ENCODE assay signal across 13 mouse cellular contexts in genomic region chr13:116941280-116942015, GRCm38 (mm10).
DNase-seq lines count a peak whose midpoint lies in the region; ATAC-seq and TF ChIP-seq lines count a peak whose summit lies in the region.
"Had no signal": no experiment of that assay in that cellular context is flagged by ENCODE, and none has a peak within 500 bp of the region (broad histone marks: within the 10 kb centered on the region; RNA-seq: fewer than 3 reads in every experiment).

No protein-coding gene starts in this region.

- peak overlapping the region; percentile 59 for H3K27ac ChIP-seq in kidney, embryonic 15.5 days
- H3K27ac ChIP-seq in forebrain, embryonic 16.5 days (ENCODE audit: low read length), result no peak overlapping the region
- no peak overlapping the region for H3K27ac ChIP-seq in midbrain, embryonic 16.5 days (ENCODE audit: low read length)
- H3K27ac ChIP-seq: embryonic facial prominence, embryonic 13.5 days; heart, embryonic 10.5 days had no signal

- H3K9ac ChIP-seq in kidney, embryonic 15.5 days, result no peak overlapping the region
- H3K9ac ChIP-seq in forebrain, embryonic 16.5 days (replicated peaks; ENCODE audit: low read depth, low read length), result no peak overlapping the region
- H3K9ac ChIP-seq in midbrain, embryonic 16.5 days (ENCODE audit: low read depth, low read length), result no peak overlapping the region
- H3K9ac ChIP-seq: embryonic facial prominence, embryonic 13.5 days had no signal

- DNase-seq in kidney, postnatal 10 days, result no peak
- peak; percentile 62 for DNase-seq in brain, embryonic 14.5 days (ENCODE audit: low read depth)
- DNase-seq in layer of hippocampus, adult 9-10 months (ENCODE audit: low spot score), result no peak
- DNase-seq in cerebellum, adult 8-10 months, result no peak
- DNase-seq: adrenal gland, postnatal 14 days; lung, adult 18-20 months; thymus, postnatal 14 days had no signal

- H3K4me1 ChIP-seq in kidney, embryonic 15.5 days, result peaks cover 34% of the 10 kb centered on the region
- no peaks in the 10 kb centered on the region for H3K4me1 ChIP-seq in forebrain, embryonic 16.5 days (replicated peaks; ENCODE audit: control insufficient read depth, insufficient read depth, low read length)
- H3K4me1 ChIP-seq in midbrain, embryonic 16.5 days (ENCODE audit: control insufficient read depth, insufficient read depth, low read length), result 0 out of 2 replicates have a peak, but pooled peaks cover 4% of the 10 kb centered on the region

- TF ChIP-seq POLR2A in brain, embryonic 14.5 days (IDR thresholded peaks at IDR 0.05; ENCODE audit: borderline replicate concordance, extremely low read depth, insufficient read depth, insufficient read length, poor library complexity, severe bottlenecking), result no peak

- WGBS in kidney, embryonic 15.5 days, result 33% methylated on average over 13 of the region's 13 CpGs
- 62% methylated on average over 13 of the region's 13 CpGs for WGBS in forebrain, embryonic 16.5 days
- 62% methylated on average over 13 of the region's 13 CpGs for WGBS in midbrain, embryonic 16.5 days

- H3K36me3 ChIP-seq in kidney, embryonic 15.5 days, result no peaks in the 10 kb centered on the region; the same call in 1 of the 2 replicates
- no peaks in the 10 kb centered on the region for H3K36me3 ChIP-seq in forebrain, embryonic 16.5 days (ENCODE audit: control insufficient read depth, insufficient read depth)
- no peaks in the 10 kb centered on the region for H3K36me3 ChIP-seq in midbrain, embryonic 16.5 days (ENCODE audit: control insufficient read depth, insufficient read depth, low read length)
- H3K36me3 ChIP-seq: embryonic facial prominence, embryonic 13.5 days; heart, embryonic 10.5 days had no signal

- TF ChIP-seq CTCF in brain, embryonic 14.5 days (IDR thresholded peaks at IDR 0.05; ENCODE audit: borderline replicate concordance, extremely low read depth, insufficient read depth, insufficient read length), result no peak

- H3K4me3 ChIP-seq in kidney, embryonic 15.5 days (replicated peaks), result no peak overlapping the region
- no peak overlapping the region for H3K4me3 ChIP-seq in forebrain, embryonic 16.5 days (replicated peaks; ENCODE audit: low read length)
- H3K4me3 ChIP-seq in midbrain, embryonic 16.5 days (ENCODE audit: low read depth, low read length), result no peak overlapping the region
- H3K4me3 ChIP-seq: embryonic facial prominence, embryonic 13.5 days; heart, embryonic 10.5 days had no signal

- ATAC-seq in kidney, embryonic 15.5 days (replicated peaks; ENCODE audit: low FRiP score), result peak; percentile 91
- ATAC-seq in forebrain, embryonic 16.5 days, result peak; percentile 35; the same call in 1 of the 2 replicates
- ATAC-seq in midbrain, embryonic 16.5 days, result peak; percentile 29; the same call in 1 of the 2 replicates
- ATAC-seq: CD4-positive, CD25-positive, alpha-beta regulatory T cell, adult 4 months had no signal

- H3K27me3 ChIP-seq in kidney, embryonic 15.5 days, result no peaks in the 10 kb centered on the region
- H3K27me3 ChIP-seq in forebrain, embryonic 16.5 days (replicated peaks; ENCODE audit: control insufficient read depth, insufficient read depth, low read length), result no peaks in the 10 kb centered on the region
- no peaks in the 10 kb centered on the region for H3K27me3 ChIP-seq in midbrain, embryonic 16.5 days (ENCODE audit: control insufficient read depth, insufficient read depth, low read depth, low read length)
- H3K27me3 ChIP-seq: embryonic facial prominence, embryonic 13.5 days had no signal

- H3K4me2 ChIP-seq in kidney, embryonic 15.5 days, result peak overlapping the region; percentile 19; the same call in 1 of the 2 replicates
- H3K4me2 ChIP-seq in forebrain, embryonic 16.5 days (ENCODE audit: low read length), result no peak overlapping the region
- H3K4me2 ChIP-seq in midbrain, embryonic 16.5 days (ENCODE audit: low read length), result no peak overlapping the region
- H3K4me2 ChIP-seq: embryonic facial prominence, embryonic 13.5 days had no signal

- no peaks in the 10 kb centered on the region for H3K9me3 ChIP-seq in kidney, embryonic 15.5 days (replicated peaks)
- H3K9me3 ChIP-seq in forebrain, embryonic 16.5 days (ENCODE audit: control insufficient read depth, low read length), result no peaks in the 10 kb centered on the region
- no peaks in the 10 kb centered on the region for H3K9me3 ChIP-seq in midbrain, embryonic 16.5 days (replicated peaks; ENCODE audit: control insufficient read depth, low read length, poor library complexity, severe bottlenecking)
- H3K9me3 ChIP-seq: embryonic facial prominence, embryonic 13.5 days; heart, embryonic 10.5 days had no signal

Comparison
In these comparisons a context has a peak if more than half of its experiments do, and no peak if none do; other contexts are left out.
1. ATAC-seq: peak in every context shown above with its lines; median percentile 91 in kidney, embryonic 15.5 days; 35 in forebrain, embryonic 16.5 days; 29 in midbrain, embryonic 16.5 days.